Mouse (Mus musculus) CH12.LX (cell line): ENCODE results near the gene Itga7. TPM values are rescaled to one million over a fixed set of nuclear protein-coding genes. Genes with fewer than 3 reads are reported as not detected.

Experiments
- DNase-seq: peaks from one replicate; pipeline ENCODE4 v3.0.0-alpha.2; 2013; ENCODE audit errors: extremely low read depth
- H3K27ac ChIP-seq: 2 replicates; pipeline ENCODE4 v1.5.1; 2012; ENCODE audit warnings: low read depth, mild to moderate bottlenecking, control low read depth, moderate library complexity; ENCODE audit not compliant: insufficient read depth
- H3K27me3 ChIP-seq: replicated peaks from 2 replicates; pipeline ENCODE3; 2012; ENCODE audit warnings: inconsistent platforms
- H3K36me3 ChIP-seq, 2 experiments: replicated peaks in 1 of 2; 2 replicates each; pipeline versions ENCODE3 to v1.6.1; 2012; ENCODE audit warnings: inconsistent platforms in 1 of 2, low read length in 1 of 2, mild to moderate bottlenecking in 1 of 2, mixed read lengths in 1 of 2, moderate library complexity in 1 of 2; ENCODE audit not compliant: control insufficient read depth in 1 of 2, insufficient read depth in 1 of 2
- H3K4me1 ChIP-seq, 2 experiments: 2 replicates each; pipeline ENCODE4 v1.6.1; 2012; ENCODE audit warnings: inconsistent platforms in 1 of 2, moderate library complexity in 1 of 2; ENCODE audit not compliant: insufficient read depth in 2 of 2, control insufficient read depth in 1 of 2
- H3K4me2 ChIP-seq: 2 replicates; pipeline ENCODE4 v1.6.1; 2012; ENCODE audit warnings: low read depth, mild to moderate bottlenecking, control low read depth; ENCODE audit not compliant: poor library complexity, insufficient read depth, severe bottlenecking
- H3K4me3 ChIP-seq, 3 experiments: fragments of 150-350 bp in 1 of 3; sonication (generic) in 1 of 3; replicated peaks in 1 of 3; 2 replicates each; pipeline versions ENCODE3 to v1.5.1; 2011 to 2012; ENCODE audit warnings: low read depth in 2 of 3, low read length in 2 of 3, mild to moderate bottlenecking in 2 of 3, moderate library complexity in 2 of 3, control low read depth in 1 of 3, improper control_type of control experiment in 1 of 3, inconsistent platforms in 1 of 3, mixed read lengths in 1 of 3; ENCODE audit not compliant: poor library complexity in 1 of 3
- H3K79me2 ChIP-seq: replicated peaks from 2 replicates; pipeline ENCODE4 v1.6.1; 2012; ENCODE audit warnings: mild to moderate bottlenecking, moderate library complexity; ENCODE audit not compliant: control insufficient read depth, poor library complexity, insufficient read depth, severe bottlenecking; ENCODE audit errors: extremely low read depth
- H3K9ac ChIP-seq: 2 replicates; pipeline ENCODE4 v1.6.1; 2012; ENCODE audit warnings: low read depth, mild to moderate bottlenecking, control low read depth, moderate library complexity; ENCODE audit not compliant: insufficient read depth
- H3K9me3 ChIP-seq: replicated peaks from 2 replicates; pipeline ENCODE3; 2012; ENCODE audit warnings: low read length, inconsistent platforms, mixed read lengths
- CTCF ChIP-seq, 2 experiments: IDR thresholded peaks in 1 of 2; conservative IDR thresholded peaks in 1 of 2; 2 replicates each; pipeline ENCODE4 v1.5.1; 2011 to 2012; ENCODE audit warnings: low read depth in 2 of 2, low read length in 2 of 2, improper control_type of control experiment in 1 of 2, inconsistent platforms in 1 of 2, mild to moderate bottlenecking in 1 of 2, moderate library complexity in 1 of 2
- E2F4 ChIP-seq: IDR thresholded peaks from 2 replicates; pipeline ENCODE4 v1.6.1; 2011; ENCODE audit warnings: low read depth, low read length, improper control_type of control experiment; ENCODE audit not compliant: insufficient replicate concordance
- EP300 ChIP-seq: IDR thresholded peaks from 2 replicates; pipeline ENCODE4 v1.6.1; 2011; ENCODE audit warnings: low read length, improper control_type of control experiment
- ETS1 ChIP-seq: conservative IDR thresholded peaks from 2 replicates; pipeline ENCODE4 v1.6.1; 2012; ENCODE audit warnings: low read depth, mild to moderate bottlenecking, inconsistent platforms, low read length, improper control_type of control experiment, moderate library complexity
- GABPA ChIP-seq: IDR thresholded peaks from 2 replicates; pipeline ENCODE4 v1.6.1; 2012; ENCODE audit warnings: low read depth, low read length, improper control_type of control experiment, inconsistent platforms; ENCODE audit not compliant: insufficient replicate concordance
- HCFC1 ChIP-seq: IDR thresholded peaks from 2 replicates; pipeline ENCODE4 v1.6.1; 2012; ENCODE audit warnings: low read depth, mild to moderate bottlenecking, inconsistent platforms, low read length, improper control_type of control experiment
- JUN ChIP-seq: IDR thresholded peaks from 2 replicates; pipeline ENCODE4 v1.6.1; 2011; ENCODE audit warnings: low read depth, mild to moderate bottlenecking, low read length, improper control_type of control experiment, moderate library complexity; ENCODE audit not compliant: insufficient read depth
- JUND ChIP-seq: conservative IDR thresholded peaks from 2 replicates; pipeline ENCODE4 v1.6.1; 2011; ENCODE audit warnings: low read depth, low read length, improper control_type of control experiment
- MAFK ChIP-seq: IDR thresholded peaks from 2 replicates; pipeline ENCODE4 v1.6.1; 2011; ENCODE audit warnings: low read length, improper control_type of control experiment; ENCODE audit not compliant: insufficient replicate concordance
- MXI1 ChIP-seq: IDR thresholded peaks from 2 replicates; pipeline ENCODE4 v1.6.1; 2011; ENCODE audit warnings: mild to moderate bottlenecking, low read depth, low read length, improper control_type of control experiment
- NELFE ChIP-seq: IDR thresholded peaks from 2 replicates; pipeline ENCODE4 v1.6.1; 2011; ENCODE audit warnings: low read depth, low read length, improper control_type of control experiment
- TBP ChIP-seq: conservative IDR thresholded peaks from 2 replicates; pipeline ENCODE4 v1.6.1; 2011; ENCODE audit warnings: low read depth, low read length, improper control_type of control experiment
- ZNF384 ChIP-seq: IDR thresholded peaks from 2 replicates; pipeline ENCODE4 v1.6.1; 2012; ENCODE audit warnings: low read depth, low read length, improper control_type of control experiment, inconsistent platforms
- dilution Hi-C: fragments of 300-500 bp; cut with MboI; formaldehyde crosslinking; loops from 2 replicates; pipeline ENCODE4 v1.14.3; 2020; ENCODE audit warnings: low sequenced_read_pairs; ENCODE audit not compliant: extremely low pct_unique_long_range_greater_than_20kb, extremely low pct_ligation_motif_present
- in situ Hi-C: fragments of 300-500 bp; cut with MboI; formaldehyde crosslinking; loops from 3 replicates; pipeline ENCODE4 v1.14.3; 2019; ENCODE audit warnings: low sequenced_read_pairs, low pct_ligation_motif_present, low pct_unique_long_range_greater_than_20kb, mixed read lengths
- polyA plus RNA-seq: library from polyadenylated mRNA; unstranded; fragments of >175 nt; gene quantifications from 2 replicates; pipeline ENCODE4 v1.2.1, GENCODE M21; 2012; ENCODE audit warnings: low read depth; ENCODE audit not compliant: insufficient read length
- total RNA-seq, 2 experiments: library from RNA; depleted of rRNA; stranded (reverse); fragments of 300-350 nt in 1 of 2; fragments of >200 nt in 1 of 2; gene quantifications; 2 replicates each; pipeline ENCODE4 v1.2.3; 2012 to 2014

Itga7 gene
- total and polyA plus RNA-seq, 3 experiments, result 0.55 to 0.64 (median 0.63) TPM

GRCm38 (mm10) chr10:128935826-128936440, 2.3 kb downstream of the Itga7 start:
- H3K9ac ChIP-seq, result no peak overlapping the region
- peaks cover 0 to 4% of the 10 kb centered on the region in 2 experiments; a peak in 2 of 4 replicates for H3K4me1 ChIP-seq
- dilution Hi-C loops, result no loop called here
- peaks cover 51% of the 10 kb centered on the region for H3K27me3 ChIP-seq
- H3K36me3 ChIP-seq, result no peaks in the 10 kb centered on the region
- no peak overlapping the region for H3K4me2 ChIP-seq
- in situ Hi-C loops, result no loop called here
- no peak for DNase-seq
- no peaks in the 10 kb centered on the region for H3K79me2 ChIP-seq
- no peak overlapping the region for H3K4me3 ChIP-seq
- TF ChIP-seq JUND (no peak), MAFK (no peak), HCFC1 (no peak), GABPA (no peak), CTCF (conservative IDR thresholded peaks at IDR 0.05 in 1 of 2, IDR thresholded peaks at IDR 0.05 in 1 of 2; ENCODE audit: low read depth in 2 of 2, low read length in 2 of 2) (no peak), ZNF384 (no peak), ETS1 (no peak), JUN (no peak), E2F4 (no peak)
- H3K9me3 ChIP-seq, result no peaks in the 10 kb centered on the region
- H3K27ac ChIP-seq, result no peak overlapping the region

GRCm38 (mm10) chr10:128937756-128938390, 4.3 kb downstream of the Itga7 start:
- H3K27me3 ChIP-seq, result peaks cover 48% of the 10 kb centered on the region
- no peaks in the 10 kb centered on the region for H3K36me3 ChIP-seq
- no peak overlapping the region for H3K27ac ChIP-seq
- TF ChIP-seq MXI1 (no peak), EP300 (no peak), NELFE (no peak), TBP (no peak), E2F4 (no peak)
- H3K4me1 ChIP-seq, result peaks cover 0 to 4% of the 10 kb centered on the region in 2 experiments; a peak in 2 of 4 replicates
- no peaks in the 10 kb centered on the region for H3K79me2 ChIP-seq
- DNase-seq, result no peak
- no peak overlapping the region for H3K4me3 ChIP-seq
- H3K9me3 ChIP-seq, result no peaks in the 10 kb centered on the region
- dilution Hi-C loops (no loop called here), in situ Hi-C loops (no loop called here)
- H3K4me2 ChIP-seq, result no peak overlapping the region
- H3K9ac ChIP-seq, result no peak overlapping the region
